Mouse (Mus musculus) adrenal gland, adult 2 months (tissue): ENCODE results near the gene Nedd4. TPM values are rescaled to one million over a fixed set of nuclear protein-coding genes. Genes with fewer than 3 reads are reported as not detected.
A peak's percentile ranks its signal among the peaks of the same experiment; 100 is the strongest.
"Not testable (repeated sequence)": the region's sequence is repeated elsewhere in the genome, so short reads cannot be mapped to it uniquely, and the experiment has no call there.

Experiments
- DNase-seq: peaks from one replicate; pipeline ENCODE4 v3.0.0; 2021
- polyA plus RNA-seq: library from polyadenylated mRNA; depleted of rRNA; stranded (reverse); fragments of >200 nt; gene quantifications from 2 replicates; pipeline ENCODE4 v1.2.3, GENCODE M21; 2012
- total RNA-seq, 2 experiments: library from RNA; stranded (reverse); gene quantifications; 2 replicates each; pipeline ENCODE4 v1.2.3; 2021

The Nedd4 gene
- total and polyA plus RNA-seq, 3 experiments: 169 to 436 (median 393) TPM

DNA sequence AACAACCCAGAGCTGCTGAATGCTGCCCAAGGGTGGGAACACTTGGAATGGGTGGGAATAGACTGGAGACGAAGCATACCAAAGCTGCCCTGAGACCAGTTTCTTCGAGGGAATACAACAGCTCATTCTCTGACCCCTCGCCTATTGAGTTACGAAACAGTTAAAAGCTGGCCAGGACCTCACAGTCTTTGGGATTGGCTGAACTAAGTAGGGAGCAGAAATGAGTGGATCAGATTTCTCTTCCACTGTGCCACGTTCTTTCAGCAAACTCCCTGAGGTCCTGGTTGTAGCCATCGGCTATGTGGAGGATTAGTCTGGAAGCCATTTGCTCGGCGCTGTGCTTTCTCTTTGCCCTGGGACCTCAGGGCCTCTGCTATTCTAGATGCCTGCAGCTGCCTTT is 9.2 kb upstream of the Nedd4 start:
- DNase-seq: no peak

DNA sequence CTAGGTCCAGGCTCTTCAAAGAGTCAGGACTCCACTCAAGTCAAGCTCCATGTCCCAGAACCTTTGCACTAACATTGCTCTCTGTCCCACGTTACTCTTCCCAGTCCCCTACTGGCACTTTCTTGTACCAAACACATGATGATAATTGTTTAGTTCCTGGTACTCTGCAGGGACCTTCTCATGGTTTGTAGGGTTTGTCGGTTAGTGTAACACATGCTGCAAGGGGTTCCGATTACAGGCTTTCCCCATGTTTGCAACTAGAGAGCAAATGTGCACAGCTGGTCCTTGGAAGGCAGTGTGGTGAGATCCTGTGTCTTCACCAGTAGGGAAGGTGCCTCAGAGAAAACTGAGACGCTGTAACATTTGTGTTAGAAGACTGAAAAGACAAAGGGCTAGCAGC is 8.6 kb upstream of the Nedd4 start:
- DNase-seq: no peak

DNA sequence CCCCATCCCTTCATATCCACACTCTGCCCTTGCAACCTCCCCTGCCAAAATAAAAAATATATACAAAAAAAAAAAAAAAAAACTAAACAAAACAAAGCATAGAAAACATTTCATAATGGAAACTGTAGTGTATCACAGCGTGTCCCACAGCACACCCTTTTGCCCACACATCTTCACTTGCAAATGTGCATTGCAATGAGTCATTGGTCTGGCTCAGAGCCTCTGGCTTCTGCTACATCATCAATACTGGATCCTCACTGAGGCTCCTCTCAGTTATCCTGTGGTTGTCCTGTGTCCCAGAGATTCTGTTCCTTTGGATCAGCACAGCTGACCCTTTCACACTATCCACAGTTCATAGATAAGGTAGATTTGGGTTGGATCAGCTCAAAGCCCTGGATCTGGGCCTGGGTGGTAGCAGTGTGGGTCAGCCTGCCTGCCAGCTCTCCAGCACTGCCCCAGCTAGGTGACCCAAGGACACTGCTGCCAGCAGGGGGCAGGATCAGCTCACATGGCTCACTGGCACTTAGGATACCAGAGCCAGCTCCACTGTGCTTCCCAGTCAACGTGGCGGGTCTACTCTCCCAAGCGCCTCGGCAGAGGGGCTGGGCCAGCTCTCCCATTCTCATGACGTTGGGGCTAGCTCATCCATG is 7.4 kb upstream of the Nedd4 start:
- DNase-seq: peak; percentile 90

DNA sequence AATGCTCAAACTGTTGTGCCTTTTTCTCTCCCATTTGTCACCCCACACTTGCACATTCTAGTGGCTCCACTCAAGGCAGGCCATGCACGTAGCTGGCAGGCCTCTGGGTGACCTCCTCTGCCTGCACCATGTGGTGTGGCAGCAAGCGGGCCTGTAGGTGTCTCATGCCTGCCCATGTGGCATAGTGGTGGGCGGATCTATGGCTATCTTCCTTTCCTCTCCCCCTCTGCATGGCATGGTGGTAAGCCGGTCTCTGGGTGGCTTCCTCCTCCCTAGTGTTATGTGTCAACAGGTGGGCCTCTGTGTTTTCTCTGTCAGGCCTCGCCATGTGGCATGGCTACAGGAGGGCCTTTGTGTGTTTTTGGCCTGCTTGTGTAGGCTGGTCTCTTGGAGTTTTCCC is 6.5 kb upstream of the Nedd4 start:
- DNase-seq: no peak

DNA sequence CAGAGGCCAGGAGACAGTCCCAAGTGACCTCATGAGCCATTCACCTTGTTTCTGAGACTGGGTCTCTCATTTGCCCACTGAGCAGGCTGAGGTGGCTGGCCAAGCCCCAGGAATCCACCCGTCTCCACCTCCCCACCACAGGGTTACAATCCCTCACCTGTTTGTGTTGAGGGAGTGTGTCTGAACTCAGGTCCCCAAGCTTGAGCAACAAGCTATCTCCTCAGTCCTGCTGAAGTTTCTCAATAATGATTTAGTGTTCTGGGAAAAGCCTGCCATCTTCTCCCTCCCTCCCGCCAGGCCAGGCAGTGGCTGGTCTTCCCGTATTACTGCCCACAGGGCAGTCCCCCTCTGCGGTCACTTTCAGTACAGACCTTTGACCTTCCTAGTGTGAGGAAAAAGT is 5.7 kb upstream of the Nedd4 start:
- DNase-seq: no peak

DNA sequence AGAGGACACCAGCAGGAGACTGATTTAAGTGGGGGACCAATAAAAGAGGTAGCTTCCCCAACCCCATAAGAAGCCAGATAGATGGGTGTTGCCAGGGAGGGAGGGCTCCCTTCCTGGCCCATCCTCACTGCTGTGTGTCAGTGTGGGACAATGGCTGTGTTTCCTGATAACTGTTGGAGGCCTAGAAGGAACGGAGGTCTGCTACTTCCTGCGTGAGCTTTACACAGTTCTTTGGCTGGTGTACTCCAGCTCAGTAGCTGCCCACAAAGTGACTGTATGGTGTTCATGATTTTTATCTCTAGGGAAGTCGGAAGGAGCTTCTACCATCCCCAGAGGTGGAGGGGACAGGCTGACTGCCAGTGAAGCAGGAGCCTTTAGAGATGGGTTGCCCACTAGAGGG is 5.2 kb upstream of the Nedd4 start:
- DNase-seq: no peak

DNA sequence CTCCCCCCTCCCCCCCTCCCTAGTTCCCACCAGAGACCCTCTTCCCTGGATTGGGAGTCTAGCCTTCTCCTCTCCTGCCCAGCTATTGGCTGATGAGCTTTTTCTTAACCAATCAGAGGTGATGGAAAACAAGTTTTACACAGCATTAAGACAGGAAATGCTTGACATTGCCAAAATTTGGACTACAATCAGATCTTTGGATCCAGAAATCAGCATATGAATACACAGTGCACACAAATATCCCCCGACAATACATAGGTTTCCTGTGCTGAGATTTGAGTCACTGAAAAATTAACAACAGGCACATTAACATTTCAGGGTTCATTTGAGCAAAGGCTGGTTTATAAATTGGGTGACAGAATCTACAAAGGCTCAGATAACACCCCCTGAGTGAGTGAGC is 4.5 kb upstream of the Nedd4 start:
- DNase-seq: no peak

DNA sequence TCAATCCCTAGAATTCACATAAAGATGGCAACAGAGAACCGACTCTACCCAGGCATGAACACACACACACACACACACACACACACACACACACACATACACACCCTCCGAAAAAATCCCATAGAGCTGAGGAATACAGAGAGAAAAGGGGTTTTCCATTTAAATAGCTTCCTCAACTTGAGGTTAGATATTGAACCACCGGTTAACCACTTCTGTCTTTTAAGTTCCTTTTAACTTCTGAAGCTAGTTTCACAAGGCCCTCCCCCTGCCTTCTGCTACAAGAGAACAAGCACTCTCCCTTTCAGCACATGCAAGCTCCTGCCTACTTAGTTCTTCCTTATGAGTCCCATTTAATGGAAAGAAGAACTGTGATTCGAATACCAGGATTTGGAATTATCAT is 2.0 kb upstream of the Nedd4 start:
- DNase-seq: no peak

DNA sequence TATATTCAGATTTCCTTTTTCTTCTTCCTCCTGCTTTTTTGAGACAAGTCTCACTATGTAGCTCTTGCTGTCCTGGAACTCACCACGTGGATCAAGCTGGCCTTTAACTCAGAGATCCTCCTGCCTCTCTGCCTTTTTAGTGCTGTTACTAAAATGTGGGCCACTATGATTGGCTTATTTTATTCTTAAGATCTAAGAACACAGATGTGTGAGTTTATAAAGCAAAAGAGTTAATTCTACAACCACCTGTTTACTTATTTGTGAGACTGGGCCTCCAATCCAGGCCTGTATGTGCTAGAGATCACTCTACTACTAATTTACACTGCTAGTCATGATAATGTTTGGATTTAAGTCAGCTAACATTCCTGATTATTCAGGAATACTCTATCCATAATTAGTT is 1.2 kb upstream of the Nedd4 start:
- DNase-seq: no peak

DNA sequence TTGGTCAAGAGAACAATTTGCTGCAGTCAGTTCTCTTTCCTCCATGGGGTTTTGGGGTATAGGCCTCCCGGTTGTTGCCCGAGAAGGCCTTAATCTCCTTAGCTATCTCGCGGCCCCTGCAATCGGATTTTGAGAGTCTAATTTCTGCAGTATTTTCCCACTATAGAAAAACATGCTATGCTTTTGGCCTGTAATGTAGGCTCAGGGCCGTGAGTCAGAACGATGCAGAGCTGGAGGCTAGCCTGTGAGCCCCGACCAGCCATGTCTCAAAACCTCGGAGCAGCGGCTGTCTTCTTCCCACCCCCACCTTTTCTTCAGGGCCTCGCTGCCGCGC is 618 bp upstream of the Nedd4 start:
- no peak for DNase-seq

DNA sequence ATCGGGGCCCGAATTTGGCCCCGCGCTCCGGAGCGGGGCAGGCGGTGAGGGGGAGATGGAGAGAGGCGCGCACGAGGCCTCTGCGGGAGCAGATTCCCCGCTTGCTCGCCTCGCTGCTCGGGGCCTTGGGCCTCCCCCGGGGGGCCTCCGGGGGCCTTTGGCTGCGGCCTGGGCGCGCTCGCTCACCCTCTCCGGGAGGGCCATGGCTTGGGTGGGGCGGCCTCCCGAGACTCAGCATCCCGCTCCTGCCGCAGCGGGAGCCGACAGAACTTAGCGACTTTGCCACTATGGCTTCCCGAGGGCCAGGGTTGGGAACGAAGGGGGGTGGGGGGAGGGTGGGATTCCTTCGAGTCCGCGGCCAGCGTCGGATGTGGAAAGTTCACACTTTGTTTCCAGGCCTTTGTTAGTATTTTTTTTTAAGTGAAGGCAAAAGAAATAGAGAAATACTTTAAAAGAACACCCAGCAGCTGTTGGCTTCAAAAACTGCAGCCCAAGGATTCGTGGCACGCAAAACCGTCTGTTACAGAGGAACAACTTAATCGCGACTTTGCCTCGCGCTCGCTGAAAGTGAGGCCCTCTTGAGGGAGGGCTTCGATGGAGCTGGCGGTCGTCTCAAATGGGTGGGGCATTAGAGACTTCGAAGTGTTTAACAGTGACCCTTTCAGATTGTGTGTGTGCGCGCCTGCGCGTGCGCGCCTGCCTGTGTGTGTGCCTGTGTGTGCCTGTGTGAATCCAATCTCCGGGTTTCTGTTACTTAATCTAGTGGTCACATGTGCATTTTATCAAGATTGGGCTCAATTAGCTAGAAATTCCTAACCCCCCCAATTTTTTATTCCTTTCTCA is 766 bp downstream of the Nedd4 start:
- DNase-seq: peak; percentile 86

DNA sequence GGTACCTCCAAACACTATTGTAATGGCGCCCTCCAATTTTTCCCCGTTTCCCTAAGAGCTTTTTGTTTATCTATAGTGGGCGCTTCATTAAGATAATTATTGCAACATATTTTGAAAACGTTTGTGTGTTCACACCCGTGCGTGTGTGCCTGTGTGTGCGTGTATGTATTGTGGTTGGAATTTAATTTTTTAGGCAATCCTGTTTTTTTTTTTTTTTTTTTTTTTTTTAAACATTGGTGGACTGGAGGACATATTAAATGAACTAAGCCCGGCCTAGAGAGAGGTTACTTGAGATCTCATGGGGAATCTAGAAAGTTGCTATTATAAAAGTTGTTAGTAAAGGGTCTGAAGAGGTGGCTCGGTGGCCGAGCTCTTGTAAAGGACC is 1.4 kb downstream of the Nedd4 start:
- DNase-seq: no peak

DNA sequence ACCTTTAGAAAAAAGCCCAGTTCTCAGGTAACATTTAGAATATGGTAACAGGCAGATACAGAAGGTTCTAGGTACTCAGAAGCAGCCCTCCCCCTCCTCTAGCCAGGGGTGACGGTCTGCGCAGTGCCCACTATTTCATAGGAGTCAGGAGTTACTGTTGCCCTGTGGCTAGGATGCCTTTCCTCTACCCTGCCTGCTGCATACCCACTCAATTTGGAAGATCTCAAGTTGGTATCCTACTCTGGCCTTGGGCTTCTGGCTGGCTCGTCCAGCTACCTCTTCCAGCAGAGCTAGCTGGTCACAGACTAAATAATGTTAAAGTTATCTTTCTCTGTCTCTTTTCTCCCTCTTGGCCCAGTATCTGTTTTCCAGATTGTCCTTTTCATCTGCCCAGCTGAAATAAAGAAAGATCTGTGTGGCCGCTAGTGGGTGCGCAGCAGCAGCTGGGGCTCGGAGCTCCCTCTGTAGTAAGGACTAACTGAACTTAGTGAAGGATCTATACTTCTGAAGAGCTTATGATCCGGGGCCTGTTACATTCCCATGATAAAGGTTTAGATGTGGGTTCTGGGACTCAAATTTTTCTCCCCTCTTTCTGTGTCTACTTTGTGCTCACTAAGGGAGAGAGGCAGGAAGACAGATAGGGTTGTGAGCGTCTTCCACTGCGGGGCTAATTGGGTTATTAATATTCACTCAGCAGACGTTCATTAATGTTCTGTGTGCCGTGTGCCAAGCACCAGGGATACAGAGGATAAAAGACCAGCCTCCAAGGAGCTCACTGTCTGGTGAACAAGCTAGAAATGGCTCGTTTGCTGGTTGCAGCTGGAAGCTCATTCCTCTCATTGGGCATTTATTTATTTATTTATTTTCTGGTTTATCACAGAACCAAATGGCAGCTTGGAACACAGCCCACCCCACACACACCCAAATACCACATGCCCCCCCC is 2.5 kb downstream of the Nedd4 start:
- DNase-seq: peak; percentile 55

DNA sequence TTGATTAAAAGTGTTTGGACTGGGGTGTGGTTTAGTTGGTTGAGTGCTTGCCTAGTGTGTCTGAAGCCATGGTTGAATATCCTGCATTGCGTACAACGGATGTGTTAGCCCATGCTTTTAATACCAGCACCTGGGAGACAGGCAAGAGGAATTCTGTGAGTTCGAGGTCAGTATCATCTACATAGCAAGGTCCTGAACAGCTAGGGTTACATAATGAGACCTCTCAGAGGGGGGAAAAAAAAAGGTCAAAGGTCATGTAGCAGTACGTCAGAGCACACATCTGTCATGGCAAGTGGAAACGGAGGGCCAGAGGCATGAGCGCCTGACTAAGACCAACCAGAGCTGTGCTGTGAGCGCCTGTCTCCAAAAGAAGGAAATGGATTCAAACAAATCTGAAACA is 3.4 kb downstream of the Nedd4 start:
- no peak for DNase-seq

DNA sequence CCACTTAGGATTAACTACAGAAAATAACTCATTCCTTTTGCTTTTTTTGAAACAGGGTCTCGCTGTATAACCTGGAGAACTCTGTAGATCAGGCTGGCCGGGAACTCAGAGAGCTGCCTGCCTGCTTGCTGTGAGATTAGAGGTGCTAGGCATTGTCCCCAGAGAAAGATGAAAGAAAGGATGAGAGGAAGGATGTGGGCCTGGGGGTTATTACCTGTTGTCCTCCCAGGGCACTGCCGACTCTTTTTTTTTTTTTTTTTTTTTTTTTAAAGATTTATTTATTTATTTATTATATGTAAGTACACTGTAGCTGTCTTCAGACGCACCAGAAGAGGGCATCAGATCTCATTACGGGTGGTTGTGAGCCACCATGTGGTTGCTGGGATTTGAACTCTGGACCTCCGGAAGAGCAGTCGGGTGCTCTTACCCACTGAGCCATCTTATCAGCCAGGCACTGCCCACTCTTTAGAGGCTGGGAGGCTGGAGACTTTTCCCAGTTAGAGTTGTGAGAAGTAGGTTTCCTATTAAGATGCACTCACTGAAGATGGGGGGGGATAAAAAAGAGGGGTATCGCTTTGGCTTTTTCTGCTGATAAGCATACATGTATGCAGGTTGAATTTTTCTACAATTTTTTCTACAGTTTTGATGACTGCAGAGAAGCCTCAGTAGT is 4.3 kb downstream of the Nedd4 start:
- DNase-seq: not testable (repeated sequence)

DNA sequence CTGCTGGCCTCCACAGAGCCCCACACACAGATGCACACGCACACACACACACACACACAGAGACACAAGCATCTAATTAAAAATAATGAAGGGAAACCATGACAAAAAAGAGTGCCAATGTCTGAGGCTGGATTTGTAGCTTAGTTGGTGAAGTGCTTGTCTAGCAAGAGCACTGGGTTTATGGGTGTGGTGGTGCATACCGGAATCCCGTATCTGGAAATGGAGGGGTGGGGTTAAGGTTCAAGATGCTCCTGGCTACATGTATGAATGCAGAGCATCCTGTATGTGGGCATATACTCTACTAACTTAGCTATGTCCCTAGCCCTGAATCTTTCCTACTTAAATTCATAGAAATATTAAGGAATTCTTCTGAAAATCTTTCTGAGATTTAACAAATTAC is 5.0 kb downstream of the Nedd4 start:
- DNase-seq: no peak

DNA sequence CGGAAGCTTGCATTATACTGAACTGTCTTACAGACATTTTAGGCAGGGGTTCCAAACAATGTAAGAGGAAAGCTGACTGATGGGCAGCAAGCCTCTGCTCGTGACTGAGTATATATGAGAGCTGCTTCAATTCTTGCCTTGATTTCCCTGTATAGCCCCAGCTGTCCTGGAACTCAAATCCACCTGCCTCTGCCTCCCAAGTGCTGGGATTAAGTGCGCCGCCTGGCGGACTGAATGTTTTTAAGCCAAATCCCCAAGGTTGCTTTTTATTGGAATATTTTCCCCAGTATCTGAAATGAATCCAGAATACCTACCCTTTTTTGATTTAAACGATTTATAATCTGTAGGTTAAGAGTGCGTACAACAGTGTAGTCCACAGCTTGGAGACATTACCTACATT is 7.2 kb downstream of the Nedd4 start:
- DNase-seq: no peak

DNA sequence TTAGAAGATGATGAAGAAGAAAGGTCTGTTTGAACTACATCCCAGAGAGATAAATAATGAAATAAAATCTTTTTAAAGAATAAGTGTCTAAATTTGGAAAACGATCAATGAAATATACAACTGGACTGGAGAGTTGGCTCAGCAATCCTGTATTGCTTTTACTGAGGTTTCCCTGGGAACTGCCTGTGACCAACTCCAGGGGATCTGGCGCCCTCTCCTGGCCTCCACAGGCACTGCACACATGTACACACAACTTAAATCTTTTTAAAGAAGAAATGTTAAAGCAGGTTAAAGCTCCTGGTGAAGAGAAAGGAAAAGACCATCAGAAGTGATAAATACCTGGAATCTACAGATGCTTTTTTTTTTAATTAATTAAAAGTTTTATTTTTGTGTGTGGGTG is 10.2 kb downstream of the Nedd4 start:
- DNase-seq: peak; percentile 73

DNA sequence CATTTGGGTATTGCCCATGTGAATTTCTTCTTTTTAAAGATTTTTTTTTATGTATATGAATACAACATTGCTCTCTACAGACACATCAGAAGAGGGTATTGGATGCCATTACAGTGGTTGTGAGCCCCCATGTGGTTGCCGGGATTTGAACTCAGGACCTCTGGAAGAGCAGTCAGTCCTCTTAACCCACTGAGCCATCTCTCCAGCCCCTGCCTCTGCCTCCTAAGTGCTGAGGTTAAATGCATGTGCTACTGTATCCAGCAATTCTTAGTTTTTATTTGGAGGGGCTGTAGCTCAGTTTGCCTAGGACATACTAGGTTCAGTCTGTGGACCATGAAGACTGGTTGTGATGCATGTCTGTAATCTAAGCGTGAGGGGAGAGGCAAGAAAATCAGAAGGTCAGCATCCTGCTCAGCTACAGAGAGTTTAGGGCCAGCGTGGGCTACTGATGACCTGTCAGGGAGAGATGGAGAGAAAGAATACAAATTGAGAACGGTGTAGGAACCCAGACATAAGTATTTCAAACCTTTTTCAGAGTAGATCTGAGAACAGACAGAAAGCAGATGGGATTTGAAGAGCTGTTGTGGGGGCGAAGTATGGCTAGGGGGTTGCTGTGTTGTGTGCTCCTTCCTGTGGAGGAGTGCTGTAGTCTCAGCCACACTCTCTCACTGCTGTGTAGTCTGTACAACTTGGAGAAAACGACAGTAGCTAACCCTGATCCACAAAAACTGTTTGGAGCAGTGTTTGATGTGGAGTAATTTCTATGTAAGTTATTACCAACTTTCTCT is 13.0 kb downstream of the Nedd4 start:
- DNase-seq: no peak

DNA sequence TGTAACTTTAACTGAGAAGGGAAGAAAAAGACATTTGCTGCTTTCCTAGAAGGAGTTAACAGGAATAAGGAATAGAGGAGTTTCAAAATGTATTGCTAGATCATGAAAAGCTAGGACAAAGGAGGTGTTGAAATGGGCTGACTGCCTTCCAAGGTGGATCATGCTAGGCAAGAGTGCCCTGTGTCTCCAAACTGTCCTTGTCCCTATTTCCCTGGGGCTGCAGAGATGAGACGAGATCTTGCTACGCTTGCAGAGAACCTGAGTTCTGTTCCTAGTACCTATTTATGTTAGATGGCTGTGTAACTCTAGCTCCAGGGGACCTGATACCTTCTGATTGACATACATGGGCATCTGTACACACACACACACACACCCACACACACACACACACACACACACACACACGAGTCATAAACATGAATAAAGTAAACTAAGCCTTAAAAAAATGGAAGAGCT is 13.6 kb downstream of the Nedd4 start:
- DNase-seq: no peak

DNA sequence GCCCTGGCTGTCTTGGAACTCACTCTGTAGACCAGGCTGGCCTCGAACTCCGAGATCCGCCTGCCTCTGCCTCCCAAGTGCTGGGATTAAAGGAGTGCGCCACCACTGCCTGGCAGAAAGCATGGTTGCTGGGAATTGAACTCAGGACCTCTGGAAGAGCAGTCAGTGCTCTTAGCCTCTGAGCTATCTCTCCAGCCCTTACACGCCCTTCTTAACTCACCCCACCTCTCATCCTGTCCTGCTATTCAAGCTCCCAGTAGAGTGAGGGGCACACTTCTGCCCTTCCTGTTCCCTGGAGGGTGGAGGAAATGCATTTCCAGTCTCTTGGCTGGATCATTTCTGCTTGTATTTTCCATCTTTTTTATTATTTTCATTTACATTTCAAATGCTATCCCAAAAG is 15.5 kb downstream of the Nedd4 start:
- DNase-seq: no peak
